Mouse (Mus musculus): ENCODE measurements around the gene Dapk1.

Gene Dapk1

DNA sequence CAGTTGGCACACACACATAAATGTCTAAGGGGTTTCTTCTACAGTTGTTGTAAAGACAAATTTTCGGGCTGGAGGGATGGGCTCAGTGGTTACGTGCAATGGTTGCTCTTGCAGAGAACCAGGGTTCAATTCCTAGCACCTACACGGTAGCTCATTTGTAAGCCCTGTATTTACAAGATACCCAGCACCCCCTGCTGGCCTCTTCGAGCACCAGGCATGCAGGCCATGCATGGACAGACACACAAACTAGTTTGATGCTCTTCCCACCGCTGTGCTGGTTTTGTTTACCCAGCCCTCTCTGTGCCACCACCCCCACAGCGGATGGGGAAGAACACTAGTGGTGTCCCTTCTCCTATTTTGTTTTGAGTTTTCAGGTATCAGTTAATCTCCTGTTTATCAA lies 138.5 kb downstream of the Dapk1 start:
- CTCF ChIA-PET: no interaction called here

DNA sequence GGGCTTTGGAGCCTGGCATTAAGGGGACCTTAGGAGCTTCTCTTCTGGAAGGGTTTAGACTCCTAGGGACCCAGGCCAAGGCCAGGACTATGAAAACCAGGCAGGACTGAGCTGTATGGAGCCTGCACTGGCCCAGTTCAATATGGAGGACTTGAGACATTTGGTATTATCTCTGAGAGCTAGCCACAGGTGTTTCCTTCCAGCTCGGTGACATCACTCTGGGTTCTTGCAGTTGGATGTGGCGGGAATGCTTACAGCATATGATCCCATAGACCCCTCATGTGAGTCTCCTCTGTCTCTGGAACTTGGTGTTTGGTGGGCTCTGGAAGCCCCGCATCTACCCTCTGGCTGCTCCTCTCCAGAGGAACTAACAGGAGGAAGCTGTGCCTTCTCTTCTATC lies 140.9 kb downstream of the Dapk1 start:
- CTCF ChIA-PET: no interaction called here

DNA sequence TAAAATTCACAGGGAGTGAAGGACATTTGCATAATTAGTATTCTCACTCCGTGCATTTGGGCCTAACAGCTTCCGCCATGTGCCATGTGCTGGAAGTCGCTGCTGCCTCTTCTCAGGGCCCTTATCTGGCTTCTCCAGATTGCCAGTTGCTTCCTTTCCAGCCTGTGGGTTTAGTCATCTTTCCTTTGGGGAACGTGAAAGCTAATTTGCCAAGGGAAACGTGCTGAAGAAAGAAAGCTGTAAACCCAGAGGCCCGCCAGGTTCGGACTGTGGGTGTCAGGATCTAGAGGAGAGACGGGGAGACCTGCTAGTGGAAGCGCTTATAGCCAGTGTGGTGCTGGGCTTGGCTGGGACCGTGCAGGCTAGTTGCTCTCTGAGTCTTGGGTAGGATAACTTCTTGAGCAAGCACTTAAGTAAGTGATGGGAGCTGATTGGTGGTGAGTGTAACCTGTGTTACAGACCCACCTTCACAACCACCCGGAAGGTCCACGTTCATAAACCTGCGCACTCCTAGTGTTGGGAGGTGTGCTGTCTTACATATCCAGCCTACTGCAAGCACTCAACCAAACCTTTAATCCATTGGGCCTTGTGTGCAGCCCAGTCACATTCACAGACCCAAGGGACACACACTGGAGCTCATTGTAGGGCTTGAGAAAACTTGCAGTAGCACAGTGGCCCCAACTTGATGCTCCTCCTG lies 141.8 kb downstream of the Dapk1 start:
- CTCF ChIA-PET: interaction anchor here (0.6 kb wide), 1 partner anchor 888 kb away, joined by 4 read pairs; no protein-coding TSS in a partner anchor

DNA sequence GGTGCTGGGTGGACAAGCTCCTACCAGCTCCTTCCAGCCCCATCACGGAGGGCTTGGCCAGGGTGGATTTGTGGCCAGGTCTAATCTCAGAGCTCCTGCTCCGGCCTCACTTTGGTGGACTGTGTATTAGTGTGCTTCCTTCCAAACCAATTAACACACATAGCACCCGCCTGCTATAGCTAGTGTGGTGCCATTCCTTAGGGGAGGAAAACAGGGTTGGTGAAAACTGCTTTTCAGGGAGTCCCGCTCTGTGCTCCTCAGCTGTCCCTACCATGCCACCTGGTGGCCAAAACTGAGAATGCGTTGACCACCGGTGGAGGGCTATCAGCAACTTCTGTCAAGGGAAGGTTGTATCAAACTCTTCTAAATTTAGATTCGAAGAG lies 142.3 kb downstream of the Dapk1 start:
- CTCF ChIA-PET: interaction anchor here (0.6 kb wide), 1 partner anchor 888 kb away, joined by 4 read pairs; no protein-coding TSS in a partner anchor

DNA sequence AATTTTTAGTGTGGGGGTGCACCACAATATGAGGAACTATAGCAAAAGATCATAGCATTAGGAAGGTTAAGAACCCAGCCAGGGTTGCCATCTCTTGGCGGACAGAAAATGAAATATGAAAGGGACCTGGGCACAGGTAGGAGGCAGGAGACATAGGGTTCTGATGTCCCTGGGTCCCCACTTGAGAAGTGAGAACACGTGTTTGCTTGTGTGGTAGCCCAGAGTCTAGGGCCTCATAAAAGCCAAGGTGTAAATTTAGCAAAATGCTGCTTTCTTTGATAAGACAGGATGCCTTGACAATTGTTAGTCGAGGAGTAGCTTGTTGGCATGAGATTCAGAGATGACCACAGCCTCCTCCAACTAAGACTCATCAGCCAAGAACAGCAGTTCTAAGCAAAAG lies 143.0 kb downstream of the Dapk1 start:
- CTCF ChIA-PET: no interaction called here

DNA sequence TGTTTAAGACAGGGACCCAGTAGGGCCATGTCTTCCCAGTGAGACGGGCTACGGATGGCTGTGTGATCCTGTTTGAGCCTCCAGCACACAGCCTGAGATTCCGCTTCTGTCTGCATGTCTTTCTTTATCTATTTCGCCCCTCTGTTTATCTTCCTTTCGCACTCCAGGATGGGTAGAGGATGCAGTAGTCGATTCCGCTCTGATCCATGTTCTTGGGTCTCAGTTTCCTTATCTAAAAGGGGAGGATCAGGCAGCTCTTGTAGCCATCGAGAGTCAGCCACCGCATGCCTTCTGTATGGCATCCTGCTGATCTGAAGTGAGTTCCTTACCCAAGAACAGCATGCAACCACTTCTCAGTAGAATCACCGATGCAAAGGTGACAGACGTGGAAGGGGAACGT lies 143.6 kb downstream of the Dapk1 start:
- CTCF ChIA-PET: interaction anchor here (1.2 kb wide), 1 partner anchor 8 kb away, joined by 4 read pairs; no protein-coding TSS in a partner anchor

DNA sequence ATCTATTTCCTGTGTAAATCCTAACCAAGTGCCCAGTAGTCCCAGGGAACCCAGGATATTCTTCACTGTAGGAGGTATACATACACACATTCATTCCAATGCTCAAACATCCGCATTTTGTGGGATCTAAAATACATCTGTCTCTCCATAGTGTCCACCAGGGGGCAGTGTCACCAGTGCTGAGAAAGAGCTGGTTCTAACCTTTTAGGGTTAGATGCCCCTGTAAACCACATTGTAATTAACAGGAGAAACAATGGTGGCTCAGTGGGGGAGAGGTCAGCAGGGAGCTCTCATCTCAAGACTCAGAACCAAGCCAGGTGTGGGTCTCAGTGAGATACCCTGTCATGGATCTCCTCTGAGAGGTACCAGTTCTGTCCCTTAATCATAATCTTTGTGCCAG lies 144.5 kb downstream of the Dapk1 start:
- CTCF ChIA-PET: interaction anchor here (0.6 to 1.2 kb wide), 2 partner anchors 9 to 1096 kb away, joined by 4 to 6 read pairs; no protein-coding TSS in a partner anchor

DNA sequence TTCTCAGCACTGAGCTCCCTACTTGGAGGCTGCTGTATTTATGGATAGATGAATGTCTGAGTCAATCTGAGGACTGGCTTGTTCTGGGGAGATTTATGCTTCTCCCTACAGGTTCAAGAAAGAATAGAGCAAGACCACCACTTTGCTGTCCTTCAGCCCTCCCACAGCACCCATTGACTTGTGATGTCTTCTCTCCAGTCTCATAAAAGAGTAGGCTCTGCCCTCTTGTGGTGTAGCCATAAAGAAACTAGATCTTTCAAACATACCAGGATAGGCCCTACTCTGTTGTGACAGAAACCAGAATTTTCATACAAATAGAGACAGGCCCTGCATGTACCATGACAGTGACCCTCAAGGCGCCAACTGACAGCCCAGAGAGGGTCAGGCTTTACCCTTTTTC lies 145.5 kb downstream of the Dapk1 start:
- CTCF ChIA-PET: no interaction called here

DNA sequence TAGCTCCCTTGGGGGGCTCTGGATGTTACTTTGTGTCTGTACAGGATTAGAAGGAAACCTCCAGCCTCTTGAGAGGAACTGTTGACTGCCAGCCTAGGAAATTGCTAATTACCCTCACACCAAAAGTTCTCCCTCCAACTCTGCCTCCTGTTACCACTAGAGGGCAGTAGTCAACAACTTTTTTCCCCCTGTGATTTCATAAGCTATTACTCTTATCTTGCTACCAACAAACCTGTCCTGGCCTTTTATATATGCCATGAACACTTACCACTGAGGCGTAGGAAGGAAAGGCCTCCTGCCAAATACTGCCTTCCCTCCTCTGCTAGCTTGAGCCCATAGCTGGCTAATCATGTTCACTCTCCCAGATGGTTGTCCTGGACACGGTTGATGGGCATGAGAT lies 146.8 kb downstream of the Dapk1 start:
- CTCF ChIA-PET: no interaction called here

DNA sequence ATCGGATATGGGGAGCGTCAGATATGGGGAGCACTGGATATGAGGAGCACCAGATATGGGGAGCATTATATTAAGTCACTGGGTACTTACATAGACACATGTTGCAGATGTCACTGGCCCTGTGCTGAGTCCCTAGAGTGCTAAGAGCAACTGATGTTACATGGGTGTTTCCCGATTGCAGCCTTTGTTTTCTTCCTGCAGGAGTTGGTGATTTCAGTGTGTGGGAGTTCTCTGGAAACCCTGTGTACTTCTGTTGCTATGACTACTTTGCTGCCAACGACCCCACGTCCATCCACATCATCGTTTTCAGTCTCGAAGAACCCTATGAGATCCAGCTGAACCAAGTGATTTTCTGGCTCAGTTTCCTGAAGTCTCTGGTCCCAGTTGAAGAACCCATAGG lies 149.2 kb downstream of the Dapk1 start:
- CTCF ChIA-PET: no interaction called here

DNA sequence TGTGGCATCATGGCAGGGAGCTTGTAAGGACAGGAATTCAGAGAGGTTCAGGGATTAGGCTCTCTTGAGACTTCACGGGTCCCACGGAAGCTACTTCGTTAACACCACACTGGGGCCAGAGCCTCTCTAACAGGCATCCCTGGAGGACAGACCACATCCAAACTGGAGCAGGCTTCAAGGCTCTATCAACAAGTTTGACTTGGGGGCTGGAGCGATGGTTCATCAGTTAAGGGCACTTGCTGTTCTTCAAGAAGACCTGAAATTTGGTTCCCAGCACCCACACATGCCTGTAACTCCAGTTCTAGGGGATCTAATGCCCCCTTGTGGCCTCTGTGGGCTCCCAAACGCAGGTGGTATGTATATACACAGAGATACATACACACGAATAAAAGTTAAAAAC lies 151.5 kb downstream of the Dapk1 start:
- CTCF ChIA-PET: no interaction called here

DNA sequence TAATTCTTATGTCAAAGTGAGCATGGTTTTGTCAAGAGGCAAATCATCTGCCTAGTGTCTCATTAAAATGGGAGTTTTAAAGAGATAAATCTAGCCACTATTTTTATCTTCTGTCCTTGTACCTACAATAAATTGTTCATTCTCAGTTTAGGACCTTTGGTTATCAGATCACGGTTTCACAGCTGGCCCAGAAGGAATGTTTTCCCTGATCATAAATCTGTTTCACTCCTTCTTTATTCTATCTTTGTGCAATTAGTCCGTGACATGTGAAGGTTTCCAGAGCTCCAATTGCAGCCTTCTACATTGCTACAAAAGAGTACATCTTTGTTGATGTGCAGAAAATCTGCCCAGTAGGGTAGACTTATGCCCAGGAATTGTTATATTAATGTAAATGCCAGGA lies 153.5 kb downstream of the Dapk1 start:
- CTCF ChIA-PET: no interaction called here

DNA sequence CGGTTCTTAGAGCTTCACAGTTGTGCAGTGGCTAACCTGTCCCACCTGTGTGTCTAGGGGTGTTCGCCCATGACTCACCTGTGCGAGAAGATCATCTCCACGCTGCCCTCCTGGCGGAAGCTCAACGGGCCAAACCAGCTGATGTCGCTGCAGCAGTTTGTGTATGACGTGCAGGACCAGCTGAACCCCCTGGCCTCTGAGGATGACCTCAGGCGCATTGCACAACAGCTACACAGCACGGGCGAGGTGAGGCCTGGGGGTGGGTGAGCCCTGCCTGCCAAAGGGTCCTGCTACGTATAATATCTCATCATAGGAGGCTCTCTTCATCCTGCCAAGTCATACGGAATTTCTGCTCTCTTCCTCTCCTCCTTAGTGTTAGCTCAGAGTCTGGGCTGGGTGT lies 155.5 kb downstream of the Dapk1 start:
- CTCF ChIA-PET: no interaction called here

DNA sequence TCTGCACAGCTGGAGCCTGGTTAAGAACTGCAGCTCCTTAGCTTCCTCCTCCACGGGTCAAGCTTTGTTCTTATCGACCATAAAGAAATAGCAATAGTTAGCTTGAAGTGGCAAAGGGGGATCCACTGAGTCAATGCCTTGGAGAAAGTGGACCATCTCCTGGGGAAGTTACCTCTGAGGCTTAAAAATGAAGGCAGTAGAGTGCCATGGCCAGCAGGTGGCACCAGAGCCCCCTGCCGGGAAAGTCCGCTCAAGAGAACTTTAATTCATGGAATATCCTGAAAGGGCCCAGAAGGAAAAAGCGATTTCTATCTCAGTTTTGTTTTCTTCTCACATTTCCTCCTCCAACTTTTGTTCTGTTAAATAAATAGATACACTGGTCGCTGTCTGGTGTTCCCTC lies 157.4 kb downstream of the Dapk1 start:
- CTCF ChIA-PET: no interaction called here

DNA sequence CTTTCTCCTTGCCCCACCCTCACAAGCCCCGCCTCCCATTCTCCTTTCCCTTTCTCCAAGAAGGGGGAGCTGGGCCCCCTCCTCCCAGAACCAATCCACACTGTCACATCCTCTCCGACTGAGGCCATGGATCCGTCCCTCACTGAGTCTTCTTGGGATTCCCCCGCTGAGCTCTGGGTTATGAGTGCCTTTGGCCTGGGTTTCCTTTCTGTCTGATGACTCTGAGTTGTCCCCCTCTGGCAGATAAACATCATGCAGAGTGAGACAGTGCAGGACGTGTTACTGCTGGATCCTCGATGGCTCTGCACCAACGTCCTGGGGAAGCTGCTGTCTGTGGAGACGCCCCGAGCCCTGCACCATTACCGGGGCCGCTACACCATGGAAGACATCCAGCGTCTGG lies 158.6 kb downstream of the Dapk1 start:
- CTCF ChIA-PET: no interaction called here

DNA sequence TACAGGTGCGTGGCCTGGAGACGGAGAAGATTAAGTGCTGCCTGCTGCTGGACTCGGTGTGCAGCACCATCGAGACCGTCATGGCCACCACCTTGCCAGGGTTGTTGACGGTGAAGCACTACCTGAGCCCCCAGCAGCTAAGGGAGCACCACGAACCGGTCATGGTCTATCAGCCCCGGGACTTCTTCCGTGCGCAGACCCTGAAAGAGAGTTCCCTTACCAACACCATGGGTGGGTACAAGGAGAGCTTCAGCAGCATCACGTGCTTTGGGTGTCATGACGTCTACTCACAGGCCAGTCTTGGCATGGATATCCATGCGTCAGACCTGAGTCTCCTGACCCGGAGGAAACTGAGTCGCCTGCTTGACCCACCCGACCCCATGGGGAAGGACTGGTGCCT lies 159.4 kb downstream of the Dapk1 start:
- CTCF ChIA-PET: no interaction called here

DNA sequence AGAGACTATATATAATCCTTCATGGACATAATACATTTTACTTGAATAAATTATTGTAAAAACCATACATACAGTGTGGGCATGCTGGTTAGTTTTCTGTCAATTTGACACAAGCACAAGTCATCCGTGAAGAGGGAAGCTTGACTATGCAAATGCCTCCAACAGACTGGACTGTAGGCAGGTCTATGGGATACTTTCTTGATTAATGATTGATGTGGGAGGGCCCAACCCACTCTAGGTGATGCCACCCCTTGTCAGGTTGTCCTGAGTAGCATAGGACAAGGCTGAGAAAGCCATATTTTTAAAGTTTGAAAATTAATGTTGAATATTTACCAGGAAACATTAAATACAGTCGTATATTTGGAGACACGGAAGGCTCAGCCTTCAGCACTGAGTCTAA lies 178.8 kb downstream of the Dapk1 start:
- CTCF ChIA-PET: no interaction called here

DNA sequence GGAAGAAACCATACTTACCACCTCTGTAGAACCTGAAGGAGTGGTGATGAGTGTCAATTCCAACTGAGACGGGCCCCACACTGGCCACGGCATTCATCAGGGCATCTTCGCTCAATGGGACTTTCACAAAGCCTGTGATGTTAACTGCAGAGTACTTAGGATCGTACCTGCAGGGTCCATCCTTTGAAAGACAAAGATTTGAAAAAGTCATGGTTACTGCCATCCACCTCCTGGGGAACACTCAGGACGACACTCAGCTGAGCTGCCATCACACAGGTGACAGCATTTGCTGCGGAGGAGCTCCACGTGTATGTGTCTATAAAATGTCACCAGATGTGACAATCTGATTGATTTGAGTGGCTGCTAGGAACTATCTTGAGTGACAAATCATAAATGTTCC lies 181.6 kb downstream of the Dapk1 start:
- CTCF ChIA-PET: no interaction called here

DNA sequence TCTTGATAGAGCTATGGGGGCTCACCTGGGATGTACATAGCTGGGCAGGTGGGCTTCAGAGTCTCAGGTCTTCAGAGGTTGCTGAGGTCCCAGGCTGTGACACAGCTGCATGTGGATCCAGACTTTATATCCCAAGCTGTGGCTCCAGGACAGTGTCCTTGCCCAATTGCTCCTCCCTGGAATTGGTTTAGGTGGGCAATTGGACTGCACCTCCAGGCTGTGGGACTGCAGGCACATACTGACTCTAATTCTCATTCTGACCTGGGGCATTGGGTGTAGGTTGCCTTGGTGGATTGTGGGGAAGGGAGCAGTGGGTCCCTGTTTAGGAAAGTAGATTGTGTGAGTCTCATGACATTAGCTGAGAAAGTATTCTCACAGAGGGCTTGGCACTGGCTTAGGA lies 184.5 kb downstream of the Dapk1 start, which contains the start of gene BC051665:
BC051665 (minus strand) TSS at position 101 of the 400 bp plus-strand sequence.
- CTCF ChIA-PET: no interaction called here

DNA sequence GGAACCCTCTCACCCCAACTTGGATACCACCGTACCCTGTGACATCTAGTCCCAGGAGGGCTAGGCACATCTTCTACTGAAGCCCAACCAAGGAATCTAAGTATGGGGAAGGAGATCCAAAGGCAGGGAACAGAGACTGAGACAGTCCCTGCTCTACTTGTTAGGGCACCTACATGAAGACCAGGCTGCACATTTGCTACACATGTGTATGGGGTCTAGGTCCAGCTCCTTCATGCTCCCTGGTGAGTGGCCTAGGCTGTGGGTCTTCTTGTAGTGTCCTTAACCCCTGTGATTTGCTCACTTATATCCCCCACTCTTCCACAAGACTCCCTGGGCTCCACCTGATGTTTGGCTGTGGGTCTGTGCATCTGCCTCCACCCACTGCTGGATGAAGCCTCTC lies 187.7 kb downstream of the Dapk1 start:
- CTCF ChIA-PET: no interaction called here

DNA sequence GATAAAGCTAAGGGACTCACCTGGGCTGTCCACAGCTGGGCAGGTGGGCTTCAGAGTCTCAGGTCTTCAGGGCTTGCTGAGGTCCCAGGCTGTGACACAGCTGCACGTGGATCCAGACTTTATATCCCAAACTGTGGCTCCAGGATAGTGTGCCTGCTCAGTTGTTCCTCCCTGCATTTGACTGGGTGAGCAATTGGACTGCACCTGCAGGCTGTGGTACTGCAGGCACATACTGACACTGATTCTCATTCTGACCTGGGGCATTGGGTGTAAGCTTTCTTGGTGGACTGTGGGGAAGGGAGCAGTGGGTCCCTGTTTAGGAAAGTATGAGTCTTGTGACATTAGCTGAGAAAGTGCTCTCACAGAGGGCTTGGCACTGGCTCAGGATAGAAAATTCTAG lies 201.0 kb downstream of the Dapk1 start, which contains the start of gene Ctsll3:
Ctsll3 (minus strand) TSS at position 101 of the 400 bp plus-strand sequence.
- CTCF ChIA-PET: no interaction called here

DNA sequence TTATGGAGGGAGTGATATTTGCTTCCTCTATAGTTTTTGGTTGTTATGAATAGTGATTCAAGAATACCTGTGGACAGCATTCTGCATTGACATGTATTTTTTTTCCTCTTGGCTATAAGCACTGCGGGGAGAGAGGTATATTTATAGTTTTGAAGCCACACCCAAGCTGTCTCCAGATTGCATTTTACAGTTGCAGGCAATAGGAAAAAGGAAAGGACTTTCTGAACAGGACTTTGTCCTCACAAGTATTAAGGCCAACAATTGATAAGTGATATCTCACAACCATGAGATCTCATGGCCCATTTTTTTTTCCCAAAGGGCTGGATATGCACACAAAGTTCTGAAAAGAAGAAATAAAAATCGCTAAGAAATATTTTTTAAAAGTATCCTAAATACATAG lies 207.9 kb downstream of the Dapk1 start:
- CTCF ChIA-PET: no interaction called here

DNA sequence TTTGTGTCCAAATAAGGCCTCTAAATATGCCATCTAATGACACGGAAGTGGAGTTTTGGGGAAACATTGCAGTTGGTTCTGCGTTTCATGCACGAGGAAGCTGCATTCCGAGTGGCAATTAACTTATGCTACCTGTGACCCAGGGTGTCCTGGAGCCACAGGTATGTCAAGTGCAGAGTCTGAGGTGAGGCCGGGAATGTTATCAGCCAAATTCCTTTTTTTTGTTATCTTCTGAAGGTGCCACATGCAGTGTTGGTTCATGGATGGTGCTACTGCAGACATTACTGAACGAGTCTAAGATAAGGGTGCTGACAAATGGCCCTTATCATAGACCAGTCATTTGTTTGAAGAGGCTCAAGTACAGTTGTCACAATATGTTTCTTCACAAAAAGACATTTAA lies 211.0 kb downstream of the Dapk1 start:
- CTCF ChIA-PET: no interaction called here

Measured in spleen, embryonic (tissue).